Mouse (Mus musculus) C2C12 (cell line): ENCODE measurements around the gene Trim29. TPM values are rescaled to one million over a fixed set of nuclear protein-coding genes. Genes with fewer than 3 reads are reported as not detected.

Source experiments
- H3K27me3 ChIP-seq: one replicate; pipeline ENCODE4 v1.6.1; 2011; ENCODE audit not compliant: control insufficient read depth, insufficient read depth, insufficient read length
- H3K36me3 ChIP-seq: one replicate; pipeline ENCODE4 v1.6.1; 2011; ENCODE audit not compliant: control insufficient read depth, insufficient read depth
- H3K4me3 ChIP-seq: one replicate; pipeline ENCODE4 v1.5.1; 2011; ENCODE audit warnings: mild to moderate bottlenecking, control low read depth; ENCODE audit not compliant: poor library complexity, insufficient read depth, severe bottlenecking
- H3K79me2 ChIP-seq: one replicate; pipeline ENCODE4 v1.6.1; 2011; ENCODE audit not compliant: control insufficient read depth, insufficient read depth
- H3K79me3 ChIP-seq: one replicate; pipeline ENCODE4 v1.6.1; 2011; ENCODE audit warnings: low read depth, control low read depth
- H3ac ChIP-seq: one replicate; pipeline ENCODE3; 2011; ENCODE audit warnings: low read depth; ENCODE audit not compliant: control insufficient read depth, insufficient read length
- CEBPB ChIP-seq: IDR thresholded peaks from one replicate; pipeline ENCODE4 v1.6.1; 2011; ENCODE audit warnings: low read depth, mild to moderate bottlenecking, control low read depth, moderate library complexity
- CTCF ChIP-seq: IDR thresholded peaks from one replicate; pipeline ENCODE4 v1.5.1; 2011; ENCODE audit not compliant: control insufficient read depth, insufficient read depth, insufficient read length
- FOSL1 ChIP-seq: IDR thresholded peaks from one replicate; pipeline ENCODE4 v1.8.0; 2011; ENCODE audit warnings: mild to moderate bottlenecking, low read length; ENCODE audit not compliant: poor library complexity, insufficient read depth, severe bottlenecking
- MAX ChIP-seq: IDR thresholded peaks from one replicate; pipeline ENCODE4 v1.6.1; 2011; ENCODE audit warnings: mild to moderate bottlenecking, control low read depth
- MYOD1 ChIP-seq: IDR thresholded peaks from one replicate; pipeline ENCODE4 v1.6.1; 2011; ENCODE audit warnings: low read depth; ENCODE audit not compliant: control insufficient read depth, insufficient read length
- MYOG ChIP-seq: IDR thresholded peaks from one replicate; pipeline ENCODE4 v1.6.1; 2011; ENCODE audit not compliant: control insufficient read depth, insufficient read length; ENCODE audit errors: extremely low read depth
- USF1 ChIP-seq: IDR thresholded peaks from one replicate; pipeline ENCODE4 v1.6.1; 2011; ENCODE audit warnings: low read depth, mild to moderate bottlenecking, control low read depth, moderate library complexity
- polyA plus RNA-seq: library from polyadenylated mRNA; unstranded; fragments of >200 nt; fragmentation: generic; extraction: Trizol; gene quantifications from one replicate; pipeline ENCODE4 v1.2.1, GENCODE M21; 2012; ENCODE audit warnings: missing spikeins

Trim29 gene
- polyA plus RNA-seq, 1 experiment, result 0.02 TPM

GRCm38 (mm10) chr9:43338067-43338466, 27.4 kb downstream of the Trim29 start:
- Histone ChIP-seq H3K4me3 (no peak overlapping the region), H3K27me3 (peaks cover 30% of the 10 kb centered on the region), H3K79me2 (no peaks in the 10 kb centered on the region), H3K36me3 (no peaks in the 10 kb centered on the region), H3ac (no peak overlapping the region), H3K79me3 (no peaks in the 10 kb centered on the region)
- TF ChIP-seq MAX (no peak), MYOG (no peak), USF1 (no peak), FOSL1 (no peak), MYOD1 (no peak), CEBPB (no peak), CTCF (no peak)

- Histone ChIP-seq H3K27me3 (peaks cover 35% of the 10 kb centered on the region), H3ac (no peak overlapping the region), H3K79me2 (no peaks in the 10 kb centered on the region), H3K79me3 (no peaks in the 10 kb centered on the region), H3K36me3 (no peaks in the 10 kb centered on the region), H3K4me3 (no peak overlapping the region)
- no peak for TF ChIP-seq MYOD1
- TF ChIP-seq CTCF, result no peak
- TF ChIP-seq CEBPB, result no peak
- no peak for TF ChIP-seq USF1
- no peak for TF ChIP-seq MYOG
- TF ChIP-seq FOSL1, result no peak
- no peak for TF ChIP-seq MAX
Observed at GRCm38 (mm10) chr9:43339614-43340020, 29.0 kb downstream of the Trim29 start.

GRCm38 (mm10) chr9:43350089-43350488, 39.4 kb downstream of the Trim29 start:
- Histone ChIP-seq H3K79me2 (no peaks in the 10 kb centered on the region), H3ac (no peak overlapping the region), H3K36me3 (no peaks in the 10 kb centered on the region), H3K4me3 (no peak overlapping the region), H3K79me3 (no peaks in the 10 kb centered on the region), H3K27me3 (peaks cover 63% of the 10 kb centered on the region)
- no peak for TF ChIP-seq MYOD1
- TF ChIP-seq CEBPB, result no peak
- TF ChIP-seq USF1, result no peak
- TF ChIP-seq MAX, result no peak
- TF ChIP-seq FOSL1, result no peak
- no peak for TF ChIP-seq MYOG
- no peak for TF ChIP-seq CTCF

GRCm38 (mm10) chr9:43351015-43351414, 40.4 kb downstream of the Trim29 start:
- H3ac ChIP-seq, result no peak overlapping the region
- H3K79me3 ChIP-seq, result no peaks in the 10 kb centered on the region
- H3K4me3 ChIP-seq, result no peak overlapping the region
- no peaks in the 10 kb centered on the region for H3K79me2 ChIP-seq
- peaks cover 71% of the 10 kb centered on the region for H3K27me3 ChIP-seq
- TF ChIP-seq CTCF (no peak), USF1 (no peak), MYOD1 (no peak), FOSL1 (no peak), MYOG (no peak), MAX (no peak), CEBPB (no peak)
- no peaks in the 10 kb centered on the region for H3K36me3 ChIP-seq

- no peak for TF ChIP-seq MAX
- TF ChIP-seq FOSL1, result no peak
- TF ChIP-seq CTCF, result no peak
- no peak for TF ChIP-seq MYOG
- no peak for TF ChIP-seq MYOD1
- no peak for TF ChIP-seq CEBPB
- no peak overlapping the region for H3ac ChIP-seq
- peaks cover 60% of the 10 kb centered on the region for H3K27me3 ChIP-seq
- H3K79me3 ChIP-seq, result no peaks in the 10 kb centered on the region
- no peaks in the 10 kb centered on the region for H3K79me2 ChIP-seq
- H3K4me3 ChIP-seq, result no peak overlapping the region
- no peaks in the 10 kb centered on the region for H3K36me3 ChIP-seq
Observed at GRCm38 (mm10) chr9:43357011-43357410, 46.4 kb downstream of the Trim29 start.
